Mouse (Mus musculus): ENCODE data around the gene Eif3a. TPM values are rescaled to one million over a fixed set of nuclear protein-coding genes. Genes with fewer than 3 reads are reported as not detected.

Eif3a gene
- 71.4 and 76.3 TPM in 2 replicates for polyA plus RNA-seq (2012; rRNA removed)

- peak; percentile 87 to 95 for DNase-seq (ENCODE audit: extremely low spot score in 1 of 2, low spot score in 1 of 2)
These were observed at the start of gene Eif3a for GRCm38 (mm10) chr19:60790551-60791161. Eif3a (minus strand) TSS chr19:60790658.

DNA sequence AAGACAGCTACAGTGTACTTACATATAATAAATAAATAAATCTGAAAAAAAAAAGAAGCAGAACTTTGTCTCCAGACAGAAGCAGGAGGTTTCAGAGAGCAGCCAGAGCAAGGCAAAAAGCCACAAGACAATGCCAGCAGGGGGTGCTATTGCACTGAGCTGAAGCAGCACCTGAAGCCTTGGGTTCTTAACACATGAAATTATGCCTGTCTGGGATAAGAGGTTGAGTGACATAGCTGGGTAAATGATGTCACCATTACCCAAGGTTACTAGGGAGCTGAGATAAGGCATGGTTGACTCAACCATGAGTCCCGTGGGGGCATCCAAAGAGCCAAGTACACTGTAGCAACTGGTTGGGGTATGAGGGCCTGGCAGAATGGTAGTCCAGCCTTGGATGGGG is 47.3 kb upstream of the Eif3a start:
- DNase-seq (ENCODE audit: extremely low spot score in 1 of 2, low spot score in 1 of 2) = peak in 1 of 2 experiments; percentile 71

GRCm38 (mm10) chr19:60818677-60819076 is 28.2 kb upstream of the Eif3a start:
- DNase-seq (ENCODE audit: extremely low spot score in 1 of 2, low spot score in 1 of 2) = no peak

- no peak for DNase-seq (ENCODE audit: extremely low spot score in 1 of 2, low spot score in 1 of 2)
These were observed 22.7 kb upstream of the Eif3a start for GRCm38 (mm10) chr19:60813133-60813532.

DNA sequence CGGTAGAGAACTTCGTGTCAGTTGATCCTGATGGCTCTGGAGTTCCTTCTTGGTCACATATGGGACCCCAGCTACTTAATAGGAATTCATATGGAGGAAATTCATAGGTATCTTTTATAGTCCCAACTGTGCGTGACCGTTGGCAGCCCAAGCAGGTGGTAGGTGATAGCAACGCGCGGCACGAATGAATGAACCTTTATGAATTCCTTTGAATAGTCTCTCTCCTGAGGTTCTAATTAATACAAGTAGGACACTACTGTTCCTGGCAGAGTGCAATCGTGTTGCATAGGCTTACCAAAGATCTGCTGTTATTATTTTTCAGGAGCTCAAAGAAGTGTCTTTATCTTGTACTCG is 21.6 kb upstream of the Eif3a start:
- peak in 1 of 2 experiments; percentile 7 for DNase-seq (ENCODE audit: extremely low spot score in 1 of 2, low spot score in 1 of 2)

DNA sequence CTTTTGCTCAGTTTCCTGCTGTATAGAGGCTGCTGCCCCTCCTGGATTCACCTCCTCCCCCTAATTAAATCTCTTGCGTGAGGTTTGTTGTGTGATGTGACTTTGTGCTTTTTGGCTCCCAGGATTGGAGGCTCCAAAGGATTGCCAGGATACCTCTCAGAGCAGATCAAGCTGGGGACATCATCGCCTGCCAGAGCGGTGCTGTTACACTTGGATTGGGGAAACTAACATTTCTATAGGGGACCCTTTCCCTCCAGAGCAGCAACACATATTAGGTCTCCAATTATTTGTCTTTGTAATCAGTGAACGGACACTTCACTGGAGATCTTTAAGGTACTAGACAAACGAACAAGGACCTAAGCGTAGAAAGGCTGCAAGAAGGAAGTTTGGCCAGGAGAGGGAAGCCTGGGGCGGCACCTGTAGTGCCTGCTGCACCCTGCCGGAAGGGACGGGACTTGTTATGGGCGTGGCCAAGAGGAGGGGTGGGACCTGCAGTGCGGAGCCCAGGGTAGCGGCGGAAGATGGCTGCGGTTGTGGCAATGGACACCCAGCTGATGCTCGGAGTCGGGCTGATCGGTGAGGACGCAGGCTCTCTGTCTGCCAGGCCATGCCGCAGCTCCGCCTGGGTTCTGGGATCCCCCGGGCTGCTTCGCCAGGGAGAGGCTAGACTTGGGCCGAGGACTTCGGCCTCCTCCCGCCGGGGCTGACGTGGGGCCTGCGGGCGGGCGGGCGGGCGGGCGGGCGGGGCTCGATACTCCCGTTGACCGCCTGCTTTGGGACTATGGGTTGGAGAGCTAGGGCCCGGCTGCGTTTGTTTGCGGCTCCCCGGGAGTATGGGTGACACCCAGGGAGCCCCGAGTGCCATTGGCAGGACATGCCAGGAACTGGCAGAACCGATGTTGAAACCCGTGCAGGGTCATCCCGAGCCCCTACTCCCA is 20.9 kb upstream of the Eif3a start, which contains the start of gene Fam45a:
TSS of gene Fam45a (plus strand) at position 488 of the 938 bp plus-strand sequence.
- DNase-seq (ENCODE audit: extremely low spot score in 1 of 2, low spot score in 1 of 2) = peak; percentile 82 to 92

GRCm38 (mm10) chr19:60809927-60810326 is 19.5 kb upstream of the Eif3a start:
- no peak for DNase-seq (ENCODE audit: extremely low spot score in 1 of 2, low spot score in 1 of 2)

GRCm38 (mm10) chr19:60804903-60805302 is 14.4 kb upstream of the Eif3a start:
- DNase-seq (ENCODE audit: extremely low spot score in 1 of 2, low spot score in 1 of 2) = no peak

DNA sequence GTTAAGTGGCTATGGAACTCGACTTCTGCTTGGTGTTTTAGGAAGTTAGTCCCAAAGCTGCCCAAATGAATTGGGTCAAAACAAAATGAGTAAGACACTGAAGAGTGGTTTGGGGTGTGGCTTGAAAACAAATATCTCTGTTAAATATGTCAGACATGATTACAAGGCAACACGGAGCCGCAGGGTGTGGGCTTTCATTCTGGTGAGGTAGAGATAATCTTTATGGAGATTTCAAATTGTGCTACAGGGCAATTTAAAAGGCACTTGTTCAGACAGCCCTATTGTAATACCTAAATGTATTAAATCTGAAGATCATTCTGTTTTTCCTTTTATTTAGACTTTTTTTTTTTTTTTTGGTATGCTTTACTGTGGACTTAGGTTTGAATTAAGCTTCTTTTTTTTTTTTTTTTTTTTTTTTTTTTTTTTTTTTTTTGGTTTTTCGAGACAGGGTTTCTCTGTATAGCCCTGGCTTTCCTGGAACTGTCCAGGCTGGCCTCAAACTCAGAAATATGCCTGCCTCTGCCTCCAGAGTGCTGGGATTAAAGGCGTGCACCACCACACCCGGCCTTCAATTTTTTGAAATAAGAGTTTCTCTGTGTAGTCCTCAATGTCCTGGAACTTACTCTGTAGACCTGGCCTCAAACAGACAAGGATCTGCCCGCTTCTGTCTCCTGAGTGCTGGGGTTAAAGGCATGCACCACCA is 9.6 kb upstream of the Eif3a start:
- DNase-seq (ENCODE audit: extremely low spot score in 1 of 2, low spot score in 1 of 2) = no peak

DNA sequence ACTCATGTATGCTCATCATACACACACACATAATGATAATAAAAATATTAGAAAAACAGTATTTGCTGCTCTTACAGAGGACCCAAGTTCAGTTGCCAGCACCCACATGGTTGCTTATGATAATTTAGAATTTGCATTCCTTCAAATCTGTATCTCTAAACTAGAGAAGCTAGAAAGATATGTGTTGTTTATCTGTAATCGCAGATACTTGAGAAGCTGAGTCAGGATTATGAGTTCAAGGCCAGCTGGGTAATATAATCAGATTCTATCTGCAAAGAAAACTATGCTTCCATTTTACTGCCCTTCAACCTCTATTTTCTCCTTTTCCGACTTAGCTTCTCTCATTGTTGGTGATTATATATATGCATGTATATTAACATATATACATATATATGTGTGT is 7.0 kb upstream of the Eif3a start:
- no peak for DNase-seq (ENCODE audit: extremely low spot score in 1 of 2, low spot score in 1 of 2)

- DNase-seq (ENCODE audit: extremely low spot score in 1 of 2, low spot score in 1 of 2) = no peak
These were observed 4.8 kb upstream of the Eif3a start for GRCm38 (mm10) chr19:60795244-60795643.

- no peak for DNase-seq (ENCODE audit: extremely low spot score in 1 of 2, low spot score in 1 of 2)
These were observed 2.8 kb upstream of the Eif3a start for GRCm38 (mm10) chr19:60793170-60793707.

DNA sequence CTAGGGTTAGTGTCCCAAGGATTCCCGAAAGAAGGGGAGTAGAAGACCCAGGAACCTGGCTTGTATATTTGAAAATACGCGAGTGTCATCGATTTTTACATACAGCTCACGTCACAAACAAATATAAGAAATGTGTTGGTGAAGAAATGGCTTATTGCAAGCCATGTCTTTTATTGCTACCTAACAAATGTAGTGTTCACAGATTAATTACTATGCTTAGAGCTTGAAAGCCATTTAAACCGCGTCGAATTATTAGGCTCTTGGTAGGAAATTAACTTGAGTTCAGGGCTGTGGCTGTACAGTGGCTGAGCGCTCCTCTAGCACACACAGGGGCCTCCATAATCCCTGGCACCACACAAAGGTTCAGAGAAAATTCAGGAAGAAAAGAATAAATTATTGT is 706 bp upstream of the Eif3a start:
- DNase-seq (ENCODE audit: extremely low spot score in 1 of 2, low spot score in 1 of 2) = no peak

GRCm38 (mm10) chr19:60789919-60790506 is 445 bp downstream of the Eif3a start:
- peak; percentile 5 to 26 for DNase-seq (ENCODE audit: extremely low spot score in 1 of 2, low spot score in 1 of 2)

- no peak for DNase-seq (ENCODE audit: extremely low spot score in 1 of 2, low spot score in 1 of 2)
These were observed 1.0 kb downstream of the Eif3a start for GRCm38 (mm10) chr19:60789452-60789851.

DNA sequence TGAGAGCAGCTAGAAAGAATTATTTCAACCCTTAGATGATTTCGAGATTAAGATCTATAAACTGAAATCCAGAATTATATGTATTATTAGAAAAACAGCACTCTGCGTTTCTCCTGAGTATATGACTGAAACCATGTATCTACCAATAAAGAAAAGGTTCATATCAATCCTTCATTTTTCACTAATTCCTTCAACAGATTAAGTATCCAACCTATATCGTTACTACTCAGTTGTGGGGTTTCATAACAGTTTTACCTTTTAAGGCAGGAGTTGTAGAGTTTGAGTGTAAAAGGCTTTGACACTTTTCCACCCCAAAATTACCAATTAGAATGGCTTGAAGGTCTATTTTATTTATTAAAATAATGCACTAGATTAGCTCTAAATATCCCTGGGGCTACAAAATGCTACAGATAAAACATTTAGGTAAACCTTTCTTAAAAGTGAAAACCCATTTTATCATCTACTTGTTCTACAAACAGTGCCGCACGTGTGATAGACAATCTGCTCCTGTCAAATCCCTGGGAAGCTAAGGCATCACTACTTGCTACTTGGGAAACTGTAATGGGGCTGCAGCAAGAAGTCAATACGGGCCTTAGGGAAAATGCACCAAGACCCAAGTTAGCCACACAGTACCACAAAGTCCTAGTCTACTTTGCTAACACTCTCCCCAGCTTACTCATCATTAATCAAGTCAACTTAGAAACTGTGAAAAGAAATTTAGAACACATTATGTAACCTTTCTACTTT is 2.1 kb downstream of the Eif3a start:
- no peak for DNase-seq (ENCODE audit: extremely low spot score in 1 of 2, low spot score in 1 of 2)

DNA sequence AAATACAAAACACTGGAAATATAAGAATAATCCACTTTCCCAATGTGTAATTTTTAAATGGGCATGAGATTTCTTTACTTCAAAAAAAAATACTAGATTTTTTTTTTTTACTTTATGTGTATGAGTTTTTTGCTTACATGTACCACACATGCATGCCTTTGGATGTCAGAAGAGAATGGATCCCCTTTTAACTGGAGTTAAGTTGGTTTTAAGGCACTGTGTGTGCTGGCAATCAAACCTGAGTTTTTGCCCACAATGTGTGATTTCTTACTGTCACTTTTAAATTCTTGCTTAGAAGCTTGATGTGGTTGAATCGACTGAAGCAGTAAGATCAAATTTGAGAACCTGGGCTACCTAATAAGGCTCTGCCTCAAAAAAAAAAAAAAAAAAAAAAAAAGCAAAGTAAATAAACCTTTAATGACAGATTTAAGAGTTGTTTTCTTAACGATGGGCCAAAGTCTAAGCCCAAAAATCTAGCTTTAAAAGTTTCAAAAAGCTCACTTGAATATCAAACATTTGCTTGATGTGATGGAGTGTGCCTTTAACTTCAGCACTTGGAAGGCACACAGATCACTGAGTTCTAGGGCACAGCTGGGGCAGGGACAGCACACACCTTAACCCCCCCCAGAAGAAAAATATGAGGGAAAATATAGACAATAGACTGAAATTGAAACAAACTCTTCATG is 2.9 kb downstream of the Eif3a start:
- DNase-seq (ENCODE audit: extremely low spot score in 1 of 2, low spot score in 1 of 2) = no peak

DNA sequence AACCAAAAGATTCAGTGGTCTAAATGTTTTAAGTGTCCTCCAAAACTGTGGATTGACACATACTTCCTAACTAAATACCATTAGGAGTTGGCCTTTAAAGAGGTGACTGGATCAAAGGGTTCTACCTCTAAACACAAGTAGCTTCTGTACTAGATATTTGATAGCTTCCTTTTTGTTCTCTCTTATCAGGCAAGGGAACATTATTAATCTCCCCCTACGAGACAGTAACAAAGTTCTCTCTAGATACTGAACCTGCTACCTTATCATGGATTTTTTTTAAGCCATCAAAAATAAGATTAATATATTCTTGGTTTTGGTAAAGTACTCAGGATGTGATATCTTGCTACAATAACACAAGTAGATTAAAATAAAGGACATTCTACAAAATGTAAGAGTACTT is 5.7 kb downstream of the Eif3a start:
- DNase-seq (ENCODE audit: extremely low spot score in 1 of 2, low spot score in 1 of 2) = no peak

DNA sequence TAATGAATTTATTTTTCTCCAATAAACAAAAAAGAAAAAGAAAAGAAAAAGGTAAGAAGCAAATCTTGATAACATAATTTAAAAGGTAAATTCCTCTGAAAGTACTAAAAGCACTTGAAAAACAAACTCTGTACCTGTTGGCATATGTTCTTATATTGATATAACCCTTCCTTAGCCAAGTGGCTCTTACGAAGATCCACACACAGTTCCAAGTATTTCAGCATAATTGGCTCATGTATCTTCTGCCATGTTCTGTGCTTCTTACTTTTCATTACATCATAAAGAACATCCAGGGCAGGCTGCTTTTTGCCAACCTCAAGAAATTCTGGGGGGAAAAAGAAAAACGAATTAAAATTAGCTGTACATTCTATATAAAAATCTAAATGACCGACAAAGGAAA is 8.4 kb downstream of the Eif3a start:
- no peak for DNase-seq (ENCODE audit: extremely low spot score in 1 of 2, low spot score in 1 of 2)
